Mouse (Mus musculus) cerebellum, postnatal 25 days (tissue): ENCODE data around the gene Olfr1225.
"Not testable (repeated sequence)": the region's sequence is repeated elsewhere in the genome, so short reads cannot be mapped to it uniquely, and the experiment has no call there.

ENCODE experiments used
- DNase-seq, 2 experiments: peaks; one replicate each; pipeline ENCODE4 v3.0.0; 2021; ENCODE audit warnings: mixed read lengths in 2 of 2

Gene Olfr1225

GRCm38 (mm10) chr2:89174569-89174968, at the start of gene Olfr1225:
Olfr1225 (minus strand) TSS chr2:89174669.
- no peak for DNase-seq

GRCm38 (mm10) chr2:89199948-89200347, 25.5 kb upstream of the Olfr1225 start, which contains the start of gene Olfr1226:
Olfr1226 (minus strand) TSS chr2:89200048.
- DNase-seq: no peak

GRCm38 (mm10) chr2:89196325-89196982, 22.0 kb upstream of the Olfr1225 start:
- no peak for DNase-seq

- DNase-seq: not testable (repeated sequence)
Observed at GRCm38 (mm10) chr2:89164711-89165110, 9.8 kb downstream of the Olfr1225 start.

GRCm38 (mm10) chr2:89163991-89164390, 10.5 kb downstream of the Olfr1225 start, which contains the start of gene Olfr1224-ps1:
Olfr1224-ps1 (minus strand) TSS chr2:89164091.
- DNase-seq: not testable (repeated sequence)

- no peak for DNase-seq
Observed at GRCm38 (mm10) chr2:89151460-89151859, 23.0 kb downstream of the Olfr1225 start, which contains the start of gene Olfr1223. Olfr1223 (minus strand) TSS chr2:89151560.

GRCm38 (mm10) chr2:89132954-89133353, 41.5 kb downstream of the Olfr1225 start, which contains the start of gene Olfr1222:
Olfr1222 (minus strand) TSS chr2:89133054.
- DNase-seq: no peak
